Mouse (Mus musculus) thymus, adult 2 months (tissue): ENCODE data around the gene Ipo4. TPM values are rescaled to one million over a fixed set of nuclear protein-coding genes. Genes with fewer than 3 reads are reported as not detected.

Experiments used
- DNase-seq: peaks from one replicate; pipeline ENCODE4 v3.0.0; 2021
- H3K27ac ChIP-seq: fragments of 200-500 bp; 2 replicates; pipeline ENCODE4 v1.5.1; 2012; ENCODE audit warnings: low read length, control low read depth; ENCODE audit not compliant: control insufficient read depth, insufficient read depth
- H3K27me3 ChIP-seq: fragments of 200-500 bp; 2 replicates; pipeline ENCODE4 v1.6.1; 2012; ENCODE audit warnings: mild to moderate bottlenecking, low read length, moderate library complexity, mixed read lengths; ENCODE audit not compliant: control insufficient read depth, insufficient read depth
- H3K36me3 ChIP-seq: fragments of 200-500 bp; 2 replicates; pipeline ENCODE4 v1.6.1; 2012; ENCODE audit warnings: mild to moderate bottlenecking, low read length, moderate library complexity; ENCODE audit not compliant: control insufficient read depth, insufficient read depth
- H3K4me1 ChIP-seq: fragments of 200-500 bp; replicated peaks from 2 replicates; pipeline ENCODE4 v1.6.1; 2012; ENCODE audit warnings: low read length; ENCODE audit not compliant: control insufficient read depth, insufficient read depth
- H3K4me3 ChIP-seq: fragments of 200-500 bp; 2 replicates; pipeline ENCODE4 v1.5.1; 2012; ENCODE audit warnings: mild to moderate bottlenecking, low read length, control low read depth, moderate library complexity; ENCODE audit not compliant: control insufficient read depth, insufficient read depth
- CTCF ChIP-seq: fragments of 200-500 bp; IDR thresholded peaks from 2 replicates; pipeline ENCODE4 v1.5.1; 2012; ENCODE audit warnings: mild to moderate bottlenecking, control low read depth, low read length, moderate library complexity, borderline replicate concordance; ENCODE audit not compliant: control insufficient read depth, poor library complexity, insufficient read depth; ENCODE audit errors: extremely low read depth
- POLR2A ChIP-seq: fragments of 200-500 bp; IDR thresholded peaks from 2 replicates; pipeline ENCODE4 v1.6.1; 2012; ENCODE audit warnings: mild to moderate bottlenecking, low read length, control low read depth, moderate library complexity; ENCODE audit not compliant: control insufficient read depth, poor library complexity, insufficient read depth; ENCODE audit errors: extremely low read depth
- WGBS: fragments of 180-500 bp; shearing (Covaris S2); methylation state at CpG from one replicate; pipeline ENCODE4 v1.1.7; 2018; 5-methylcytosine and 5-hydroxymethylcytosine counted together
- polyA plus RNA-seq: library from polyadenylated mRNA; depleted of rRNA; stranded (reverse); fragments of >200 nt; gene quantifications from 2 replicates; pipeline ENCODE4 v1.2.3, GENCODE M21; 2012

Ipo4 gene
- polyA plus RNA-seq, 1 experiment, result 71.6 TPM

GRCm38 (mm10) chr14:55616844-55617243 is 18.9 kb downstream of the Ipo4 start:
- Histone ChIP-seq H3K36me3 (no peaks in the 10 kb centered on the region), H3K27me3 (no peaks in the 10 kb centered on the region), H3K4me1 (peaks cover 8% of the 10 kb centered on the region), H3K4me3 (no peak overlapping the region), H3K27ac (no peak overlapping the region)
- TF ChIP-seq CTCF (no peak), POLR2A (no peak)
- no peak for DNase-seq
- 91% methylated on average over 2 of the region's 2 CpGs for WGBS

- H3K4me3 ChIP-seq, result no peak overlapping the region
- TF ChIP-seq CTCF (no peak), POLR2A (no peak)
- 88% methylated on average over 2 of the region's 2 CpGs for WGBS
- H3K27ac ChIP-seq, result no peak overlapping the region
- no peaks in the 10 kb centered on the region for H3K27me3 ChIP-seq
- H3K4me1 ChIP-seq, result peaks cover 8% of the 10 kb centered on the region
- DNase-seq, result no peak
- H3K36me3 ChIP-seq, result no peaks in the 10 kb centered on the region
Measured at GRCm38 (mm10) chr14:55615876-55616275, 19.9 kb downstream of the Ipo4 start.

- Histone ChIP-seq H3K4me3 (no peak overlapping the region), H3K4me1 (peaks cover 8% of the 10 kb centered on the region), H3K36me3 (peaks cover 1% of the 10 kb centered on the region; the same call in 1 of the 2 replicates), H3K27ac (no peak overlapping the region), H3K27me3 (no peaks in the 10 kb centered on the region)
- 94% methylated on average over 7 of the region's 7 CpGs for WGBS
- DNase-seq, result no peak
- TF ChIP-seq POLR2A (no peak), CTCF (no peak)
Measured at GRCm38 (mm10) chr14:55614565-55615178, 21.1 kb downstream of the Ipo4 start.

GRCm38 (mm10) chr14:55613346-55613745 is 22.4 kb downstream of the Ipo4 start:
- H3K36me3 ChIP-seq, result peaks cover 13% of the 10 kb centered on the region; the same call in 1 of the 2 replicates
- H3K4me3 ChIP-seq, result no peak overlapping the region
- no peak overlapping the region for H3K27ac ChIP-seq
- TF ChIP-seq POLR2A (no peak), CTCF (no peak)
- peaks cover under 1% of the 10 kb centered on the region for H3K4me1 ChIP-seq
- whole genome bisulfite sequencing, result 88% methylated on average over 6 of the region's 6 CpGs
- H3K27me3 ChIP-seq, result no peaks in the 10 kb centered on the region
- DNase-seq, result no peak

GRCm38 (mm10) chr14:55608339-55608738 is 27.4 kb downstream of the Ipo4 start:
- DNase-seq, result no peak
- no peak overlapping the region for H3K27ac ChIP-seq
- H3K36me3 ChIP-seq, result peaks cover 35% of the 10 kb centered on the region
- TF ChIP-seq POLR2A (no peak), CTCF (no peak)
- over 99% methylated on average over 6 of the region's 6 CpGs for WGBS
- H3K27me3 ChIP-seq, result no peaks in the 10 kb centered on the region
- peaks cover 21% of the 10 kb centered on the region for H3K4me1 ChIP-seq
- H3K4me3 ChIP-seq, result no peak overlapping the region

GRCm38 (mm10) chr14:55605743-55606459 is 29.9 kb downstream of the Ipo4 start:
- Histone ChIP-seq H3K36me3 (peaks cover 45% of the 10 kb centered on the region), H3K27me3 (no peaks in the 10 kb centered on the region), H3K4me3 (no peak overlapping the region), H3K4me1 (peaks cover 31% of the 10 kb centered on the region), H3K27ac (no peak overlapping the region)
- whole genome bisulfite sequencing, result 96% methylated on average over 16 of the region's 16 CpGs
- DNase-seq, result no peak
- TF ChIP-seq POLR2A (no peak), CTCF (no peak)
